Mouse (Mus musculus) spleen, adult 12 weeks (tissue): Measurements from ENCODE around the gene Tex10.

Experiments used
- DNase-seq: peaks from one replicate; pipeline ENCODE4 v3.0.0; 2022; ENCODE audit warnings: low spot score

The Tex10 gene

GRCm38 (mm10) chr4:48403066-48403640 lies 70.1 kb downstream of the Tex10 start:
- no peak for DNase-seq

DNA sequence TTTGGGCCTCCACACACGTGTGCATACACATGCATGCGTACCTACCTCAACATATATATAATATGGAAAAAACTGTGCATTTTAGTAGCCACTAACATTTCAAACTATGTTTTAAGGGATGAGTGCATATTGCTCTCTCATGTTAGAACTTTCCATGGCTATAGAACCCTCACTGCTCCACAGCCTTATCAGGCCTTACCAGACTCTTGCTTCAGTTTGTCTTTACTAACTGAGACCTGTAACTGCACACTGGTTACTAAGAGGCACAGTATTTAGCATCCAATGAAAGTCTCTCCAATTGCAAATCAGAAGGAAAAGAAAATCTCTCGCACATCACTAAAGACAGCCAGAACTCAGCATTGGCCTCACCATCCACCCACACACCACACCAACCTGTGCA lies 76.3 kb downstream of the Tex10 start:
- DNase-seq, result no peak

DNA sequence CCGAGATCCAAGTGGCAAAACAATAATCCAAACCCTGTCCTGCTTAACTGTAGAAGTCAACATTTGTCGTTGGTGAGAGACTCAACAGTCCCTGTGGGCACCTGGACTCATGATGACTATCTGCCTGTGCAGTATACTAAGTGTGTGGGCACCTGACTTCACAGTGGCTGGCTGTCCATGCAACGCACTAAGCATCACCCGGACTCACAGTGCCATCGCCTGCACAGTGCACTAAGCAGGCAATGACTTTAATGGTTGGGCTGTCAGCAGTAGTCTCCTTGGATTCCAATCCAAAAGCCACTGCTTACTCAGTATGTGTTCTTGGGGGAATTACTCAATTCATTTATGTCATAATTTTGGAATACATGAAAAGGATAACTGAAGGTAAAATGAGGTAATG lies 90.8 kb downstream of the Tex10 start:
- no peak for DNase-seq

GRCm38 (mm10) chr4:48380940-48381339 lies 92.3 kb downstream of the Tex10 start:
- DNase-seq, result no peak
